Mouse (Mus musculus) right cerebral cortex, adult 18-20 months (tissue): Measurements from ENCODE around the gene Fem1b.
"Not testable (repeated sequence)": the region's sequence is repeated elsewhere in the genome, so short reads cannot be mapped to it uniquely, and the experiment has no call there.

Source experiments
- DNase-seq: peaks from one replicate; pipeline ENCODE4 v3.0.0; 2022; ENCODE audit warnings: mixed read lengths

Gene Fem1b

GRCm38 (mm10) chr9:62826456-62826855, 14.7 kb upstream of the Fem1b start:
- no peak for DNase-seq

DNA sequence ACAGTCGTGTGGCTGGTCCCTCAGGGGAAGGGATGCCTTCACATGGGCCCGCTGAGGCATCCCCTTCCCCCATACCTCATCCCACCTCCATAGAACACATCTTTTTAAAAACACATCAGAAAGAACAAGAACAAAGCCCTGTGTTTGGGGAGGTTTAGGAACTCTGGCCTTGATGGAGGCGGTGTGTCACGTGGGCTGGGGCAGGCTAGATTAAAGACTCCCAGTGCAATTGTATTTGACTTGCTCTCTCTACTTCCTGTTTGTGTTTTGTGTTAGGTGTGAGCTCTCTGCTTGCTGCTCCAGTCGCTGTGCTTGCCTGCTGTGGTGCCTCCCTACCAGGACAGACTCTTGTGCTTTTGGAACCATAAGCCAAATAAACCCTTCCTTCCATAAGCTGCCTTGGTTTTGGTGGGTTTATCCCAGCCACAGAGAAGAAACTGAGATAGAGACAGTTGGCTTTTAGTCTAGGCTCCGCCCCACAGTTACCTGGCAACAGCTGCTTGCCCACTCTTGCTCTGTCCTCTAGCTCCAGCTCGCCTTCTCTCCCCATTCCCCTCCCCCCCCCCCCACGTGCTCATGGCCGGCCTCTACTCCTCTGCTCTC, 14.2 kb upstream of the Fem1b start:
- no peak for DNase-seq

GRCm38 (mm10) chr9:62821811-62822210, 10.1 kb upstream of the Fem1b start:
- no peak for DNase-seq

DNA sequence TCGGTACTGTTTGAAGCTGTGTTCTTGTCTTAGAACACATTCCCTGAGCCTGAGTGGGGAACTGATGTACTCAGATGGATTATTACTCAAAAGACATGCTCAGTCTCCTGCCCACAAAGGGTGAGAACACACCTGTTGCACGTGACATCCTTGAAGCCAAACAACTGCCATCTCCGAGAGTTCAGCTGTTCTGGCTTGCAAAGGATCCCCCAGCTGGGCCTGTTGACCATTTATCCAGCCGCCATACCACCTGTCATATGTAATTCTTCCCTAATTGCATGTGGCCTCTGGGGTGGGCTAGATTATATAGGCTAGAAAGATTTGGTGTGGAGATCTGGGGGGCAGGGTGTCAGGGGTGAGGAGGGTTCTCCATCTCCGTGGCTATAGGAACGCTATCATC, 9.1 kb upstream of the Fem1b start:
- DNase-seq, result no peak

GRCm38 (mm10) chr9:62819910-62820309, 8.2 kb upstream of the Fem1b start:
- DNase-seq, result not testable (repeated sequence)

DNA sequence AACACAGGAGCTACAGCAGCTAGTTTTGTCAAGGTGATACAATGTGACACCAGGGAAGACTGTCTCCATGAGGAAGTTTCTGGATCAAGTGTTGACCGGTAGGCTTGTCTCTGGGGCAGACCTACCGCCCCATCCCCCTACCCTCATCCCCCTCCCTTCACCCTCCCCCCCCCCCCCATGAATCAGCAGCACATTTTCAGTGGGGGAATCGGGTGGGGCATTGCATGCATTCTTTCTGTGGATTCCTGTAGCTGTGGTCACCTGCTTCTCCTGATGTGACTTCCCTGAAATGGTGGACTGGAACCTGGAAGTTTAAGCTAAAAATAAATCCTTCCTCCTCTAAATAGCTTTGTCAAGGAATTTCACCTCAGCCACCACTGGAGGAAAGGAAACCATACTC, 7.8 kb upstream of the Fem1b start:
- no peak for DNase-seq

- DNase-seq, result no peak
Measured at GRCm38 (mm10) chr9:62817828-62818614, 6.3 kb upstream of the Fem1b start.

DNA sequence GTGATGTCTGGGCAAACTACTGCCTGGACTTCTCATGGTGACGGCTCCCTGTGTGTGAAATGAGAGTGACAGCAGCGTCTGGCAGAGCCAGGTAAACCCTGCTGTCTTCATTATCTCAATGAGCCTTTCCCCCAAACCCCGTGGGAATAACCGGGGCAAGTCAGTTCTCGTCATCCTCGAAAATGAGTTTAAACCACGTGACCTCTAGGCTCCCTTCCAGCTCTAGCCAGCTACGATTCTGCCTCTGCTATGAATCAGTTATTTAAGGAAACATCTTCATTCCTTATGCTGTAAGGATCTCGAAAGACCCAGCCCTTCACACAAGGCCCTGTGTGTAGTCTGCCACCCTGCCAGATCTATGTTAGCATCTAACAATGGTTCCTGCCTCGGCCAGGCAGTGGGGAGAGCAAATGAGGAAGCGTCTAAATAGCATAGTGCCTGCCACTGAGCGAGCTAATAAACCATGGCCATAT, 5.4 kb upstream of the Fem1b start:
- peak; percentile 47 for DNase-seq

DNA sequence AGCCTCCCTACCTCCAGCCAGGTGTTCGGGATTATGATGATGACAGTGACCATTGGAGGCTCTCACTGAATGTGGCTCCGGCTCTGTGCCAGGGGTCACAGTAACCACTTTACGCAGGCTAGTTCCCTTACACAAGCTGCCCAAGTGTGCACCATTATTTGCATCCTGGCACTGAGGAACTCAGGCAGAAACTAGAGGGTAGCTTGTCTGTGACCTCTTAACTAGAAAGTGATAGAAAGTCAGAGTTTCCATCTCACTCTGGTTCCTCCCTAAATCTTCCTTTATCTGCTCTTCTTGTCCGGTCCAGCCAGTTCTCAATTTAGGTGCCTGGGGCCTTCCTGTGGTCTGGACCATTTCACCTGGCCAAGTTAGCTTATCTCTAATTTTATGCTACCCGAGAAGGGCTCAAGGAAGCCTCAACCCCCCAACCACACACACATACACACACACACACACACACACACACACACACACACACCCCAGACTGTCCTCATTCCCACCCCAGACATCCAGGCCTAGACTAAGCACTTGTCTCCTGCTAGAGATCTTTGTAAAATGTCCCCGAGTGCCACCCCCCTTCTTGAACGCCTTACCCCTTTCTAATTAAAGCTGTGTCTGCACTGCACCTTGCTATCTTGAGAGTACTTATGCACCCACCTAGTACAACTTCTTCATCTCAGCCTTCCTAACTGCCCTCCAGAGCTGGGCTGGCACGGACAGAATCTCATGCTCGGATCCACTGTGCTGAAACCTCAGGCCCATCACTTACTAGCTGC, 4.8 kb upstream of the Fem1b start:
- no peak for DNase-seq

GRCm38 (mm10) chr9:62814751-62815150, 3.0 kb upstream of the Fem1b start:
- no peak for DNase-seq

- no peak for DNase-seq
Measured at GRCm38 (mm10) chr9:62812216-62813049, 699 bp upstream of the Fem1b start.

DNA sequence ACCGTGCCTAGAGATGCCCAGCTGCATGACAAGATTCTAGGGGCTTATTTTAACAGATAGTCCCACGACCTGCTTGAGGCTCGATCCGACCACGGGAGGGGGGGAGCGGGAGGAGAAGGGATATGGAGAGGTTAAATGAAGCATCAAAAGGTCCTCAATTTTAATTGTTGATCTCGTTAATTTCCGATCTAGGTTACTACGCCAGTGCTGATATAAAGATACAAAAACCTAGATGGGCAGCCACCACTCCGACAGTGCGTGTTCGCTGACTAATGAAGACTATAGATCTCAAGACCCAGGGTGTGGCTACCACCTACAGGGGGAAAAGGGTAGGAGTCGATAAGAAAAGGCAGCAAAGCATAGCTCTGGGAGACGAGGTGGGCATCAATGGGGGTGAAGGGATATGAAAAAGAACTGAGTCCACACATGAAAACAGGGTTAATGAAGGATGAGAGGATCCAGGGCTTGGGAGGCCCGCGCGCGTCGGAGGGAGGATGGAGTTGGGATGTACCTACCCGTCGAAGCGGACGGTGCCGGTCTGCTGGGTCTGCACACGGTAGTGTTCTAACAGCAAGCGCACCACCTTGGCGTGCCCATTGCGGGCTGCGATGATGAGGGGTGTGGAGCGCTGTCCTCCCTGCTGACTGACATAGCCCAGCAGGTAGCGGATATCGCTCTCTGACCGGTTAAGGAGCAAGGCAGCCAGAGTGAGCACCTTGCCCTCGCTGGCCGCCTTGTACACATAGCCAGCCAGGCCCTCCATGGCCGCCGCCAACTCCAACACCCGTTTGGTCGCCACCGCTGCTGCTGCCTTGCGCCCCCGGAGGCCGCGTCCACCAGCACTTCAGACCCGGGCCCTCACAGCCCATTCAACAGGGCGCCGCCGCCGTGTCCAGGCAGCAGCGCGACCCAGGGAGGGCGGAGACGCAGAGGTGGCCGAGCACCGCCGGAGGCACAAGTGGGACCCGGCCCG, 905 bp downstream of the Fem1b start:
- DNase-seq, result peak; percentile 35

DNA sequence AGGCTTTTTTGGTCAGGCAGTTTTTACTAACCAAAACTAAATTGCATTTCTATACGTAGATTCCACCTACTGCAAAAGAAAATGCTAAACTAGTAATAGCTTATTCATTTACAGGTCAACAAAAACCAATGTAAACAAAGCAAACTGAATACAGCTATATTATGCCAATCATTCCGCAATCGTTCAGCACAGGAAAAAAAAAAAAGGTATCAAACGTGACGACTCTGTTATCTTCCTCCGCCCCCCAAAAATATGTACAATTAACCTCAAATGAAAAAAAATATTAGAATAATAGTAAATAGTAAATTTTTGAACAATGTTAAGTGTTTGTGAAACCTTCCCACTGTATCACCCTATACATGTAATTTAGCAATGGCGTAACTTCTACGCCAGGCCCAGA, 1.6 kb downstream of the Fem1b start:
- DNase-seq, result no peak

- not testable (repeated sequence) for DNase-seq
Measured at GRCm38 (mm10) chr9:62799218-62799617, 12.5 kb downstream of the Fem1b start.

- no peak for DNase-seq
Measured at GRCm38 (mm10) chr9:62789856-62790255, 21.9 kb downstream of the Fem1b start.

GRCm38 (mm10) chr9:62786721-62787120, 25.0 kb downstream of the Fem1b start:
- DNase-seq, result peak; percentile 70

- DNase-seq, result no peak
Measured at GRCm38 (mm10) chr9:62784233-62784632, 27.5 kb downstream of the Fem1b start.

DNA sequence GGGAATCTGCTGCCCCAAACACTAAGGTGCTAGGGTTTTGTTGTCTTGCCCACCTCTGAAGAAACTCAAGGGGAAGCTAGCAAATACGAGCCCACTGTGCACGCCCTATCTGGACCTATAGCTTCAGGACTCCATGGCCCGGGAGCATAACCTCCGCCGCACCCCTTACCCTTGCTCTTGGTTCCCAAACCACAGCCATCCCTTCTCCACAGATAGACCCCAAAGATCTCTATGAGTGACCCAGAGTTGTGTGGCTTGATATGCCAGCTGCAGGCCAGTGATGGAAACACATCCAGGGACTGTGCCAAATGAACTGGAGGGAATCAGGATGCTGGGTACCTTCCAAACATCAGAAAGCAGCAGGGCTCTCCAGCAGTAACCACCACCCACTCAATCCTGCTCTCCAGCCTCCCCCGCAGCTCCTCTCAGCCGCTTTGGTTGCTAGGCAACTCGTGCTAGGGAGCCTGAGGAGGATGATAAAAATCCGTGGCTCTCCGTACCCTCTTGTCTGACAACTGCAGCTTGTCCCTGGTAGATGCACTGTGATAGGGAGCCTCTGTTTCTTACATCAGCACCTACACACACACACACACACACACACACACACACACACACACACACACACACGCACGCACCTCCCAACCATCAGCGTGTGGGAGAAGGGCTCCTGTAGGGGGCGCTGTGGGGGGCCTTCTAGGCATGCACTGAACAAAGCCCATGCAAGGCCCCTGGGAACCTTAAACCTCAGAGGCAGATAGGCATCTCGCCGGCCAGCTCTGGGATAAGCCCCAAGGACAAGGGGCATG, 28.6 kb downstream of the Fem1b start:
- peak; percentile 94 for DNase-seq

- DNase-seq, result no peak
Measured at GRCm38 (mm10) chr9:62781965-62782364, 29.8 kb downstream of the Fem1b start.

DNA sequence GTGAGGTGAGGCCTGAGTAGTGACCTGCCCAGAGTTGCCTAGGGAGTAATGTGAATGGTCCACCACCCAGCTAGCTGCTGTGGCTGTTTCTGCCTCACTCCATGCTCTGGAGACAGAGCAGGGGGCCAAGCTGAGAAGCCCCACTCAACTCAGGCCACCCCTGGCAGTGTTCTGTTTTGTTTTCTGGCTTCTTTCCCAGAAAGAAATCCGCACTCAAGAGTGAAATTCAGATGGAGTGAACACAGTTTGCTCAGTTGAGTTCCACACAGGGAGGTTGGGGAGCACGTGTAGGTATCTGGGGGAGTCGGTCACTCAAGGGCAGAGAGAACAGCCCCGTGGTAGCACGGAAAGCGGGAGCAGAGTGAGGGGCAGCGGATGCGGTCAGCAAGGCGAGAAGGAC, 33.0 kb downstream of the Fem1b start:
- no peak for DNase-seq

DNA sequence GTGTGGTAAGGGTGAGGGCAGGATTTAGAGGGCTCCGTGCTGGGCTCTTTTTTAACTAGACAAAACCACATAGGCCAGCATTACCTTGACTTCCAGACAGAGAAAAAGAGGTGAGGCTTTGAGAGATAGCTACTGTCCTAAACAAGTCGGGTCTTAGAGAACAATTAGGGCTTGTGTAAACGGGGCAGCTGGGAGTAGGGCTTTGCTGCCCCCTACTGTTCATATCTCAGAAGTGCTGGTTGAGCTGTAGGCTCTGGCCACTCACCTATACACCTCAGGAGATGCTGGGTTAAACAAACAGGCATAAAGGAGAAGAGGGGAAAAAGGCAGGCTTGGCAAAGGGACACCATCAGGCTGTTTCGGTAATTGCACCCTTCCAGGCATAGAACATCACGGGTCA, 34.3 kb downstream of the Fem1b start:
- DNase-seq, result peak; percentile 60
